Mouse (Mus musculus) right cerebral cortex, adult 2 months (tissue): Measurements from ENCODE around the gene Gsg1.

ENCODE experiments used
- DNase-seq, 2 experiments: peaks; one replicate each; pipeline ENCODE4 v3.0.0; 2021 to 2022; ENCODE audit warnings: low spot score in 2 of 2

Gene Gsg1

GRCm38 (mm10) chr6:135254153-135254552, at the start of gene Gsg1:
Gene Gsg1 (minus strand): TSS chr6:135254351.
- no peak for DNase-seq

GRCm38 (mm10) chr6:135302421-135303125, 48.4 kb upstream of the Gsg1 start:
- no peak for DNase-seq

DNA sequence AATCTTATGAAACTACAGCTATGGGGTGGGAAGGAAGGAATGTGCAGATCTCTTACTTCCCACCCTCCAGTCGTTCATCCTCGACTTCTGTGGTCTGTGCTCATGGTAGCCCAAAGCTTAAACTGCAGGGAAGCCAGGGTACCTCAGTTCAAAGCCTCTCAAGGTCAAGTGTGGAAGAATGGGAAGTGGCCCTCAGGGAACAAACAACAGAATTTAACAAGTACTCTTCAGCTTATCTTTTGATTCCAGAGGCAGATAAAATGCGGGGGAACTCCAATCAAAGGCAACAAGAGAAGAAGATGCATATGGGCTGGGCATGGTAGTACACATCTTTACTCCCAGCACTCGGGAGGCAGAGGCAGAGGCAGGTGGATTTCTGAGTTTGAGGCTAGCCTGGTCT, 46.3 kb upstream of the Gsg1 start:
- no peak for DNase-seq

DNA sequence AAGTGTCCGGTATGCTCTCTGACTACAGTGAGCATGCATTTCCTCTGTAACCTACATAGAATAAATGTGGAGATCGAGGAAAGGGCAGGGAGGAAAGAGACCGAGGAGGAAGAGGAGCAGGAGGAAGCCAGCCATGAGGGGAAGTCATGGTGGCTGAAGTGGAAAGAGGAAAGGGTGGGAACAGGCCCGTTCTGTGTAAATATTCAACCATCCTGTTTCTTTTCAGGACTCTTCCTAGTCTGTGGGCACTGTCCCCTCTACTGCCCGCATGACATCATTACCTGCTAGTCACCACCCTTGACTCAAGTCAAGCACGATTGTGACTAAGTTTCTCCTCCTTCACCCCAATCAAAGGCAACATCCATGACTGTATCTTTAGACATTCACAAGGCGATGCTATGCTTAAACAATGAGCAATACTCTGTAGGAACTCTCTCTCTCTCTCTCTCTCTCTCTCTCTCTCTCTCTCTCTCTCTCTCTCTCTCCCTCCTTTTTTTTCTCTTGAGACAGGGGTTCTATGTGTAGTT, 44.9 kb upstream of the Gsg1 start:
- DNase-seq = no peak

GRCm38 (mm10) chr6:135297570-135297969, 43.4 kb upstream of the Gsg1 start:
- DNase-seq = no peak

DNA sequence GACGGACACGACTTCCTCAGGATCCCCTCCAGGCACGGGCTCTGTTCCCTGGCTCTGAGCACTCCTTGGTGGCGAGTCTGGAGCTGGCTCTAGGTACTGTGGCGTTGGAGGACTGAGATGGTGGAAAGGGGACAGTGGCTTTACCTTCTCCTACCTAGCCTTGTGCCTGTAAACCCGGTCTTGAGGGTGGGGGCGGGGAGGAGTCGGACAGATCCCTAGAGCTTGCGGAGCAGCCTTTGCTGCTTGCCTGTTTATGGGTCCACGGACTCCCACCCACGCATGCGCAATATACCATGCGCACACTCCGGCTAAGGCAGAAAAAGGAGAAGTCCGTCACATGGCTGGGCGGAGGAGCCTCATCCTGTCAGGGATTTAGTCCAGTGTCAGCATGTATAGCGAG, 42.1 kb upstream of the Gsg1 start:
- DNase-seq = peak in 1 of 2 experiments; percentile 8

DNA sequence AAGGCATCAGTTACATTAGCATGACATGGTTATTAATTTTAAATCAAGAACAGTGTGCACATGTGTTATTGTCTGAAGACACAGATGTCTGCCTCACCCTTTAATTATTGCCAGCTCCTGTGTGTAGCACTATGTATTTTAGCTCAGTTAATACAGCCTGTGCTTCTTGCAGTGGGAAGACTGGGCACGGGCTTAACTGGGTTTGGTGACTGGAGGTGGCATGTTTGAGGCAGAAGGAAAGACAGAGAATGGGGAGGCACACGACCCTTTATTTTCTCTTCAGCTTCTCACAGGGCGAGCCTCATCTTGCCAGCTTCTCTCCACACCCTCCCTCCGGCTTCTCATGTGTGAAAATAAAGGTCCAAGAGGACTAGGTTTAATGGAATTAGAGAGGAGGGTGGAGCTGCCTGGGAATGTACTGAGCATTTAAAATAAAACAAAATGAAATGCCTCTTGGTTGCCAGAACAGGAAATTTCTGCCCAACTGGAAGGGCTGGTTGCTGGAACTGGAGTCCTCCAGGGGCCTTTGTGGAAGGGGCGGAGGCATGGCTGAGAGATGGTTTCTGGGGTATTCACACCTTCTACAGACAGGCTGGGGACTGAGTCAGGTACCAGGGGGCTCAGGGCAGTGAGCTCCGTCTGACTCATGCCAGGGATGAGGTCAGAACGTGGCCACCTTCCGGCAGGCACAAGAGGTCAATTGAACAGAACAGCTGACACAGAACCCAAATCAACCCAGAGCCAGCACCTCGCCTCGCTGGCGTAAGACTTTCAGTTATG, 41.1 kb upstream of the Gsg1 start:
- peak in 1 of 2 experiments; percentile 6 for DNase-seq

- DNase-seq = no peak
Measured at GRCm38 (mm10) chr6:135294150-135294549, 40.0 kb upstream of the Gsg1 start.

DNA sequence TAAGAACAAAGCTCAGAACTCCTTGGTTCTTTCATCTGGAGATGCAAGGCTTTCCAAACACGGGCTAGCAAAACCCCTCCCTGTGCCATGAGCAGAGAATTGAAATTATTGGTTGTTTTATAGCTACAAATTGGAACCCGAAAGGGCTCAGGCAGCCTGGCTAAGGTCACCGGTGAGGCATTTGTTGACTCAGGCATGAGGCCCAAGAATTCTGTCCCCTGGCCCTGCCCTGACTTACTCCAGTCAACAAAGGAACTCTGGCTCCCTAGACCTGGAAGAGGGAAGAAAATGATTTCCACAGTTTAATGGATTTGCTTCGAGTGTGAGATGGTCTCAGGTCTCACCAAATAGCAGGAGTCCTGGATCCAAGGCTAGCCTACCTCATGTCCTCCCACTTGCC, 38.2 kb upstream of the Gsg1 start:
- no peak for DNase-seq

DNA sequence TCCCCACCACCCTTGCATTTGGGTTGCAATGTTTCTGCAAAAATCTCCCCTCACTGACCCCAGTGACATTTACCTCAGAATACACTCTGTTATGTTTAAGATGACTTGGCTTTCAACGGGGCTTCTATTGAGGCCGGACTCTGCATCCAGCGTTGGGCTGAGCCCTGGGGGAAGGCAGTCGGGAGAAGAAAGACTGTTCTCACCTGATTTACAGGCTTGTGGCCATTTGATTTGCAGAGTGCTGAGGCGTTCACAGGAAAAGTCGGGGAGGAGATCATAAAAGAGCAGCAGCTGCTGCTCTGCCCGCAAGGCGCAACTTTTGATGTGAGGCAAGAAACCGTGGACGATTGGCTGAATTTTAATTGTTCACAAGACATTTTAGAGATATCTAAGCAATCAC, 25.7 kb upstream of the Gsg1 start:
- no peak for DNase-seq

- no peak for DNase-seq
Measured at GRCm38 (mm10) chr6:135279286-135279685, 25.1 kb upstream of the Gsg1 start.

DNA sequence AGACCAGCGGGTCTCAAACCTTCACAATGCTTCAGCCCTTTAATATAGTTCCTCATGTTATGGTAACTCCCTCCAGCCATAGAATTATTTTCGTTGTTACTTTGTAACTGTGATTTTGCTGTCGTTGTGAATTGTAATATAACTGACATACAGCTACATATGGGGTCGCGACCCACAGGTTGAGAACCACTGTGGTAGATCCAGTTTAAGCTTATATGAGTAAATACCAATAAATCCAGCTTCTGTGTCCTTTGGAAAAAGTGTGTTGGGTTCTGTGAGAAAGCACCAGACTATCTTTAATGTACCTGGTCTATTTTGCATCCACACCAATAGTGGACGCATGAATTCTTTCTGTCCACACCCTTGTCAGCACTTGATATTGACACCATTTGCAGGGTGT, 24.2 kb upstream of the Gsg1 start:
- no peak for DNase-seq

DNA sequence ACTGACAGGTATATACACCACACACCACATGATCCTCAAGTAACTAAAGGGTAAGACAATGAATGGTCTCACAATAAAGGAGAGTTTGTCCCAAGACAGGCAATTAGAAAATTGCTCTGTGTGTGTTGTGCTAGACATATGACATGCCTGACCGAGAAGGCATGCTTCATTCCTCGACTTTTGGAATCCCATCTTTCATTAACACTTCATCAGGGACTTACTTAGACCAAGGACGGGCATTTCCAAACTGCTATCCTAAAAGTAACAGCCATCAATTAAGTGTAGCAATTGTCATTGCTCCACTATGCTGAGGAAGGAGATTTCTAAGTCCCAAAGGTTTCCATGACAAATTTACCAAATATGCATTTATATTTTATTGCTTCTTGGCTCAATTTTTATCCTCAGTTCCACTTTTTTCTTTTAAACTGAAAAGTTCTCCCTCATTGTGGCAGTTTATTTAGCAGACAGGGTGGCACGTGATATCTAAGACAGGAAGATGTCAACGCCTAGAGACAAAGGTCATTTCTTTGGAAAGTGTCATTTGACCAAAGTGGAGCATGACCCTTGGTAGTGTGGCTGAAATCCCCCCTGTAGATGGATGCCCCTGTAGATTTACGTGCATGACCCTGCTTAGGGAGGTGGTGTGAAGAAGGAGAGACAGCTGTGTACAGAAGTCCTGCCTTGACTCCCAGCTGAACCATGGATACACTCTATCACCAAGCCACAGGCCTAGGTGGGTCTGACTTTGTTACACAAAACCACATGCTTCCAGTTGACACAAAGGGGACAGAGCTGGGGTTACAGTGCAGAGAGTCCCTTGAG, 22.5 kb upstream of the Gsg1 start:
- no peak for DNase-seq

DNA sequence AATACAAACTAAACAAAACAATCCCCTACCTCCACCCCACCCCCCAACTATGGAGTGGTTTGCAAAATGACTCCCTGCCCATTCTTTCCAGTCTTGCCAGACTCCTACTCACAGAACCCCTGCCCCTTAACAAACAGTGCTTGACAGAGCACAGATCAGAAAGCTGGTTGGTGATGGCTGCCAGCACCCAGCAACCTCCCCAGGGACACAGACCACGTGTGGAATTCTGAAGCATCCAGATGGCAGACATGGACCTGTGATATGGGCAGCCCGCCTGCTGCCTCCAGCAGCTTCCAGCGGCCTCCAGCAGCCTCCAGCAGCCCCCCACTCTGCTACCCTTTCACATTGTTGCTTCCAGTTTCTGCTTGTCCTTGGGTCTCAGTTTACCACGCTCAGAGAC, 21.1 kb upstream of the Gsg1 start:
- no peak for DNase-seq

GRCm38 (mm10) chr6:135273066-135273465, 18.9 kb upstream of the Gsg1 start:
- no peak for DNase-seq

DNA sequence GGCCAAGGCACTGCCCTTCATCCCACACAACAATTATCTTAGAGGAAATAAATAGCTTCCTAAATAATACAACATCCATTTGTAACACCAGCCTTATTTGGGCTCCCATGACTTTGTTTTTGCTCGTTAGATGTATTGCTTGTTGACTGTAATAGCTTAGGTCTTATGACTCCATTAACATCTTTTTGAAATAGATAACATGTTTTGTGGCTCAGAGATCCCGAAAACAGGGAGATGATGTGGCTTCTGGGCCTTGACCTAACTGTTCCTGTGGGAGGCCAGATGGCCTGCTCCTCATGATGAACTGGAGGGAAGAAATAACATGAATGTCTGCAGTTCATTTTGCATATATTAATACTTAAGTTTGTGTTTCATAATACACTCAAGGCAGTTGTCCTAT, 17.6 kb upstream of the Gsg1 start:
- DNase-seq = no peak

DNA sequence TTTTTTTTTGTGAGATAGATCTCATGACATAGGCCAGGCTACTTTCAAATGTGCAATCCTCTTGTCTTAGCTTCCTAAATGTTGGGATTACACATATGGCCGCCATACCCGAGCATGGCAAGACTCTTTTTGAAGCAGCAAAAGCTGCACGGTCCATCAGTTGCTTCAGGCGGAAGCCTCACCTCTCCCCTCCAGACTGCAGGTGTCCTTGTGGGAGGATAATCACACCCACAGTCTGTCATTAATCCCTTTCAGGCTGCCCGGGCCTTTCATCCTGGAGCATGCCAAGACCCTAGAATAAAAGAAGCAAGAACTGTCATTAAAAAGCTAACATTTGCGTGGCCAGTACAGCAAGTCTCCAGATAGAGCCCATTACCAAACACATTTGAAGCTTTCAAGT, 15.5 kb upstream of the Gsg1 start:
- no peak for DNase-seq

GRCm38 (mm10) chr6:135268392-135268791, 14.2 kb upstream of the Gsg1 start:
- no peak for DNase-seq

GRCm38 (mm10) chr6:135267221-135267620, 13.1 kb upstream of the Gsg1 start:
- DNase-seq = no peak

- no peak for DNase-seq
Measured at GRCm38 (mm10) chr6:135266056-135266455, 11.9 kb upstream of the Gsg1 start.

- no peak for DNase-seq
Measured at GRCm38 (mm10) chr6:135264136-135264535, 10.0 kb upstream of the Gsg1 start.

- no peak for DNase-seq
Measured at GRCm38 (mm10) chr6:135262565-135262964, 8.4 kb upstream of the Gsg1 start.
